Mouse (Mus musculus): ENCODE measurements around the gene Umps. TPM values are rescaled to one million over a fixed set of nuclear protein-coding genes. Genes with fewer than 3 reads are reported as not detected.

Gene Umps
- polyA plus RNA-seq, 1 experiment from 2014 or later: 71.1 TPM

DNA sequence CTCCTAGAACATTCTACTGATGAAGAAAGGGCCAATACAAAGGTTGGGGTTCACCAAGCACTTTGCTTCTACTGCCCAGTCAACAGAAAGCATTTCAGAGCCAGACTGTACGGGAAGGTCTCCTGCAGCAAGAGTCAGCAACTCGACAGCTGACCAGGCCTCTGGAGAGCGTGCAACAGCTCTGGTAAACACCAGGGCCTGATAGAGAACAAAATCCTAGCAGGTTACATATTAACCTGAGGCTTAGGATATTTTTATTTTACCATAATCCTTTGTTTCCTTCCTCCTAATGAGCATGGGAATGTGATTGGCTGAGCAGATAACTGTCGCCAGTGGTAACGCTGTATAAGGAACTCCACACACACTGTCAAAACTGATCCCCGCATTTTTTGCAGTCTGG, 3.3 kb downstream of the Umps start:
- no peak for TF ChIP-seq CTCF (IDR thresholded peaks at IDR 0.05; ENCODE audit: low read depth)
- Histone ChIP-seq H3K9ac (no peak overlapping the region), H3K4me1 (ENCODE audit: insufficient read depth) (no peaks in the 10 kb centered on the region), H3K9me3 (ENCODE audit: low read depth, low read length) (no peaks in the 10 kb centered on the region), H3K4me3 (ENCODE audit: low read depth, low read length) (no peak overlapping the region), H3K36me3 (ENCODE audit: insufficient read depth) (peaks cover 52% of the 10 kb centered on the region), H3K4me2 (no peak overlapping the region), H3K27ac (ENCODE audit: low read depth) (no peak overlapping the region), H3K27me3 (ENCODE audit: insufficient read depth, low read length) (no peaks in the 10 kb centered on the region)
- 71% methylated on average over 6 of the region's 6 CpGs for WGBS
- no peak for DNase-seq
- no peak for ATAC-seq (ENCODE audit: insufficient read depth)

- Histone ChIP-seq H3K27me3 (ENCODE audit: insufficient read depth, low read length) (no peaks in the 10 kb centered on the region), H3K4me3 (ENCODE audit: low read depth, low read length) (no peak overlapping the region), H3K4me1 (ENCODE audit: insufficient read depth) (no peaks in the 10 kb centered on the region), H3K4me2 (no peak overlapping the region), H3K36me3 (ENCODE audit: insufficient read depth) (peaks cover 65% of the 10 kb centered on the region), H3K9me3 (ENCODE audit: low read depth, low read length) (no peaks in the 10 kb centered on the region), H3K9ac (no peak overlapping the region), H3K27ac (ENCODE audit: low read depth) (no peak overlapping the region)
- 94% methylated on average over 1 of the region's 1 CpGs for WGBS
- ATAC-seq (ENCODE audit: insufficient read depth): no peak
- no peak for DNase-seq
- no peak for TF ChIP-seq CTCF (IDR thresholded peaks at IDR 0.05; ENCODE audit: low read depth)
Observed at GRCm38 (mm10) chr16:33954793-33955192, 12.0 kb downstream of the Umps start.

DNA sequence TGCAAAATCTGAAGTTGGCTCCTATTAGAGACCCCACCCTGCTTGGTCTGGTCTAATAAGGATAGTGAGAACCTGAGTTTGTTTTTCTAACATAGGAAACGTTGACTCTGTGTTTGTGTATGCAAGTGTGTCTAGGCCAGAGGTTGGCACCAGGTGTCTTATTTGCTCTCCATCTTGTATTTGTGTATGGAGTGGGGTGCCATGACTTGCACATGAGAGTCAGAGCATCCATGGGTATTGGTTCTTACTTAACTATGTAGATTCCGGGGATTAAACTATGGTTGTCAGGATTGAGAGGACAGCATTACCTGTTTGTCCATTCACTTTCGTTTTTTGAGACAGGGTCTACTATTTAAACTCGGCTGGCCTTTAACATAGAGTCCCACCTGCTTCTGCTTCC, 13.8 kb downstream of the Umps start:
- no peak for TF ChIP-seq CTCF (IDR thresholded peaks at IDR 0.05; ENCODE audit: low read depth)
- ATAC-seq (ENCODE audit: insufficient read depth) (no peak), DNase-seq (no peak)
- H3K4me3 ChIP-seq (ENCODE audit: low read depth, low read length): no peak overlapping the region
- H3K9me3 ChIP-seq (ENCODE audit: low read depth, low read length): no peaks in the 10 kb centered on the region
- H3K27me3 ChIP-seq (ENCODE audit: insufficient read depth, low read length): no peaks in the 10 kb centered on the region
- H3K36me3 ChIP-seq (ENCODE audit: insufficient read depth): peaks cover 57% of the 10 kb centered on the region
- 72% methylated on average over 4 of the region's 4 CpGs for WGBS
- no peak overlapping the region for H3K4me2 ChIP-seq
- H3K27ac ChIP-seq (ENCODE audit: low read depth): no peak overlapping the region
- no peaks in the 10 kb centered on the region for H3K4me1 ChIP-seq (ENCODE audit: insufficient read depth)
- no peak overlapping the region for H3K9ac ChIP-seq

- H3K36me3 ChIP-seq (ENCODE audit: insufficient read depth): peaks cover 39% of the 10 kb centered on the region
- H3K27me3 ChIP-seq (ENCODE audit: insufficient read depth, low read length): no peaks in the 10 kb centered on the region
- ATAC-seq (ENCODE audit: insufficient read depth) (peak; percentile 76), DNase-seq (peak; percentile 95)
- H3K4me1 ChIP-seq (ENCODE audit: insufficient read depth): no peaks in the 10 kb centered on the region
- no peak overlapping the region for H3K9ac ChIP-seq
- TF ChIP-seq CTCF (IDR thresholded peaks at IDR 0.05; ENCODE audit: low read depth): peak; percentile 99
- no peak overlapping the region for H3K4me2 ChIP-seq
- no peaks in the 10 kb centered on the region for H3K9me3 ChIP-seq (ENCODE audit: low read depth, low read length)
- WGBS: 31% methylated on average over 4 of the region's 4 CpGs
- no peak overlapping the region for H3K27ac ChIP-seq (ENCODE audit: low read depth)
- no peak overlapping the region for H3K4me3 ChIP-seq (ENCODE audit: low read depth, low read length)
Observed at GRCm38 (mm10) chr16:33950830-33951229, 16.0 kb downstream of the Umps start.

DNA sequence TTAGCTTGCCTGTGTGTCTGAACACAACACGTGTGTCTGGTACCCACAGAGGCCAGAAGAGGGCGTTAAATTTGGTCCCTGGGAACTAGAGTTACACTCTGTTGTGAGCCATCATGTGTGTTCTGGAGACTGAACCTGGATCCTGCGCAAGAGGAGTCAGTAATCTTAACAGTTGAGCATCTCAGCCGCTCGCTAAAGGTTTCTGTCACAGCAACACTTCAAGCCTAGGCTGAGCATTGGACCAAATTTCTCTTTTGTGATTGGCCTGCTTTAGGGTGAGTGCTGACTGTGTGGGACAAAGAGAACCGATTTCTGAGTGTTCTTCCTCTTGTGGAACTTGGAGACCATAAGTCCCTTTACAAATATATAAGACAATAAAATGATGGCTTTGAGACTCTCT, 16.5 kb downstream of the Umps start:
- peak; percentile 26; the same call in 1 of the 2 replicates for TF ChIP-seq CTCF (IDR thresholded peaks at IDR 0.05; ENCODE audit: low read depth)
- H3K4me2 ChIP-seq: no peak overlapping the region
- no peaks in the 10 kb centered on the region; the same call in 1 of the 2 replicates for H3K4me1 ChIP-seq (ENCODE audit: insufficient read depth)
- no peak overlapping the region for H3K9ac ChIP-seq
- no peaks in the 10 kb centered on the region for H3K27me3 ChIP-seq (ENCODE audit: insufficient read depth, low read length)
- DNase-seq (no peak), ATAC-seq (ENCODE audit: insufficient read depth) (peak; percentile 14; the same call in 1 of the 2 replicates)
- no peaks in the 10 kb centered on the region for H3K9me3 ChIP-seq (ENCODE audit: low read depth, low read length)
- H3K36me3 ChIP-seq (ENCODE audit: insufficient read depth): peaks cover 35% of the 10 kb centered on the region
- no peak overlapping the region for H3K27ac ChIP-seq (ENCODE audit: low read depth)
- 73% methylated on average over 6 of the region's 6 CpGs for WGBS
- no peak overlapping the region for H3K4me3 ChIP-seq (ENCODE audit: low read depth, low read length)

DNA sequence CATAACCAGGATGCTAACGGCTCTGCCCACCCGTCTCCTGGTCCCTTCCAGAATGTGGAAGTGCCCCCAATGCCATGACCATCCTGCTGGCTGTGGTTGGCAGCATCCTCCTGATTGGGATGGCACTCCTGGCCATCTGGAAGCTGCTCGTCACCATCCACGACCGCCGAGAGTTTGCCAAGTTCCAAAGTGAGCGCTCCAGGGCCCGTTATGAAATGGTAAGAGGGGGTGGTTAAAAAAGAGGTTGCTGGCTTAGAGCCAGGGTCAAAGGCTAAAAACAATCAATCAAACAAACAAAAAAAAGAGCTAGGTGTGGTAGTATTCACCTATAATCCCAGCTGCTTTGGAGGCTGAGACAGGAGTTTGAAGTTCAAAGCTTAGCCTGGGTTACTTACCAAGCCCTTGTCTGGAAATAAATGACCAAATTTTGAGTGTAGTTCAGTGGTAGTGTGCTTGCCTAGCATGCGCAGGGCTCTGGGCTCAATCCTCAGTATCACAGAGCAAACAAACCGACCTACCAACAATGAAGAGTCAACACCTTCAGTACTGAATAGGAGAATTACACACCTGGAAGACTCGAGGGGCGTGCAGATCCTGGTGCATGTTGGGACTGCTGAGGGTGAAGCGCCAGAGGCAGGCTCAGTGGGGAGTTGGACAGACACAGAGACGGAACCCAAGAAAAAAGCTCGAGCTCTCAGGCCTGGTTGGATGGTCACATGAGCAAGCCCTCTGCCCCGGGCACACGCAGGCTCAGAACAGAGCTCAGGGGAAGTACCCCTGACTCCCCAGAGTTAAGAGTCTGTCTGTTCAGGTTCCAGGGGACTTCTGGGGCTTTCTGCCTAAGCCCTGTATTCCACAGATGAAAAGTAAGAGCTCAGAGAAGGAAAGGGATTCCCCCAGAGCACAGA, 18.9 kb downstream of the Umps start:
- H3K4me1 ChIP-seq (ENCODE audit: insufficient read depth): peaks cover 10% of the 10 kb centered on the region; the same call in 1 of the 2 replicates
- no peak for ATAC-seq (ENCODE audit: insufficient read depth)
- no peaks in the 10 kb centered on the region for H3K27me3 ChIP-seq (ENCODE audit: insufficient read depth, low read length)
- H3K9me3 ChIP-seq (ENCODE audit: low read depth, low read length): no peaks in the 10 kb centered on the region
- H3K9ac ChIP-seq: no peak overlapping the region
- no peak overlapping the region for H3K4me2 ChIP-seq
- no peak for TF ChIP-seq CTCF (IDR thresholded peaks at IDR 0.05; ENCODE audit: low read depth)
- no peak overlapping the region for H3K4me3 ChIP-seq (ENCODE audit: low read depth, low read length)
- H3K27ac ChIP-seq (ENCODE audit: low read depth): no peak overlapping the region
- no peak for DNase-seq
- H3K36me3 ChIP-seq (ENCODE audit: insufficient read depth): peaks cover 11% of the 10 kb centered on the region; the same call in 1 of the 2 replicates
- WGBS: 65% methylated on average over 17 of the region's 17 CpGs

GRCm38 (mm10) chr16:33946021-33946420, 20.8 kb downstream of the Umps start:
- Histone ChIP-seq H3K27me3 (ENCODE audit: insufficient read depth, low read length) (no peaks in the 10 kb centered on the region), H3K4me3 (ENCODE audit: low read depth, low read length) (no peak overlapping the region), H3K36me3 (ENCODE audit: insufficient read depth) (peaks cover 11% of the 10 kb centered on the region; the same call in 1 of the 2 replicates), H3K4me2 (no peak overlapping the region), H3K9me3 (ENCODE audit: low read depth, low read length) (no peaks in the 10 kb centered on the region), H3K4me1 (ENCODE audit: insufficient read depth) (peaks cover 28% of the 10 kb centered on the region), H3K9ac (no peak overlapping the region), H3K27ac (ENCODE audit: low read depth) (no peak overlapping the region)
- DNase-seq (peak; percentile 50), ATAC-seq (ENCODE audit: insufficient read depth) (no peak)
- TF ChIP-seq CTCF (IDR thresholded peaks at IDR 0.05; ENCODE audit: low read depth): no peak
- WGBS: 50% methylated on average over 7 of the region's 7 CpGs

Data from lung, embryonic 14.5 days (tissue).